Mouse (Mus musculus) kidney, adult 2 months (tissue): ENCODE results near the gene Pabpc1l. TPM values are rescaled to one million over a fixed set of nuclear protein-coding genes. Genes with fewer than 3 reads are reported as not detected.

ENCODE experiments used
- DNase-seq: peaks from one replicate; pipeline ENCODE4 v3.0.0; 2021
- H3K27ac ChIP-seq: fragments of 200-500 bp; 2 replicates; pipeline ENCODE4 v1.5.1; 2012; ENCODE audit warnings: low read depth, low read length, control low read depth, inconsistent platforms; ENCODE audit not compliant: insufficient read depth
- H3K27me3 ChIP-seq: fragments of 200-500 bp; replicated peaks from 2 replicates; pipeline ENCODE4 v1.6.1; 2012; ENCODE audit warnings: mild to moderate bottlenecking, moderate library complexity, low read length, inconsistent platforms; ENCODE audit not compliant: control insufficient read depth, insufficient read depth
- H3K36me3 ChIP-seq: fragments of 200-500 bp; 2 replicates; pipeline ENCODE4 v1.6.1; 2012; ENCODE audit warnings: mild to moderate bottlenecking, moderate library complexity, low read length, inconsistent platforms; ENCODE audit not compliant: control insufficient read depth, insufficient read depth
- H3K4me1 ChIP-seq: fragments of 200-500 bp; 2 replicates; pipeline ENCODE4 v1.6.1; 2011; ENCODE audit warnings: low read length; ENCODE audit not compliant: control insufficient read depth, insufficient read depth
- H3K4me3 ChIP-seq: fragments of 200-500 bp; 2 replicates; pipeline ENCODE4 v1.5.1; 2011; ENCODE audit warnings: mild to moderate bottlenecking, low read depth, low read length, control low read depth; ENCODE audit not compliant: insufficient read depth
- CTCF ChIP-seq: fragments of 200-500 bp; conservative IDR thresholded peaks from 2 replicates; pipeline ENCODE4 v1.5.1; 2011; ENCODE audit warnings: low read depth, mild to moderate bottlenecking, control low read depth, low read length, moderate library complexity, mixed read lengths; ENCODE audit not compliant: insufficient read depth, insufficient read length
- POLR2A ChIP-seq: fragments of 200-500 bp; IDR thresholded peaks from one replicate; pipeline ENCODE4 v1.6.1; 2011; ENCODE audit warnings: low read depth, low read length, control low read depth
- WGBS: fragments of 180-500 bp; shearing (Covaris S2); methylation state at CpG from one replicate; pipeline ENCODE4 v1.1.7; 2018; 5-methylcytosine and 5-hydroxymethylcytosine counted together
- polyA plus RNA-seq: library from polyadenylated mRNA; depleted of rRNA; stranded (reverse); fragments of >200 nt; gene quantifications from 2 replicates; pipeline ENCODE4 v1.2.3, GENCODE M21; 2012

Pabpc1l gene
- polyA plus RNA-seq, 1 experiment: 3.7 TPM

DNA sequence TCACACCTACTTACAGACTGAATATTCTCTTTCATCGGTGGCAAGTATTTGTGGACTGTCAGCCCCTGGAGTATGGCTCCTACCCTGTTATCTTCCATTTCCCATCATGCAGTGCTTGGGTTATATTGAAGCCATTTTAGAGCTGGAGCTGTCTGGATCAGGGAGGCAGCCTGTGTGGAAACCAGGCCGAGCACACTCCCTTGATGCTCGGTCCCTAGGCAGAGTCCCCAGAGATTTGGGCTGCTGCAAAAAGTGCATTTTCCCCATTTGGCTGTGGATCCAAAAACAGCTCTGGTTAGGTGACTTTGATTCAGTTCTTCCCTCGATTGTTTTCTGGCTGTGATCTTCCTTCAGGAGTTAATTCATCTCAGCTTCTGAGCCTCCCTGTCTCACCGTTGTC is 28.4 kb upstream of the Pabpc1l start:
- Histone ChIP-seq H3K4me1 (peaks cover 11% of the 10 kb centered on the region), H3K27me3 (no peaks in the 10 kb centered on the region), H3K4me3 (no peak overlapping the region), H3K27ac (no peak overlapping the region), H3K36me3 (no peaks in the 10 kb centered on the region)
- 47% methylated on average over 5 of the region's 5 CpGs for WGBS
- no peak for DNase-seq
- TF ChIP-seq POLR2A (no peak), CTCF (no peak)

DNA sequence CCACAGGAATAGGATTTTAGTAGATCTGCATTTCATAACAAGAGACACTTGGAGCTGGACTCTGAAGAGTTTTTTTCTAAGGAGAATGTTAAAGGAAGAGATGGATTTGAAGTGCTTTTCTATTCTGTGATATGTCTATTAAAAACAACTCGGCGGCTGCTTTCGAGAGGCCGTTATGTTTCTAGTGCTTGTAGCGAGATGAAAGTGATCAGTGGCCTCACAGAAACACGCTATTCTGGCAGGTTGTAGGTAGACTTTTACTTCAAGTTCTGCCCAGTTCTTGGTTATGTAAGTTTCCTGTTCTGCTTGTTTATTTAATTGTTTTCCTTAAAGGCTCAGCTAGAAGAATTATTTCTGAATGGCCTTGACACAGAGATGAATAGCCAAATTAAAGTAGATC is 26.3 kb upstream of the Pabpc1l start:
- no peak for TF ChIP-seq CTCF
- TF ChIP-seq POLR2A: no peak
- 72% methylated on average over 6 of the region's 6 CpGs for WGBS
- no peaks in the 10 kb centered on the region for H3K36me3 ChIP-seq
- H3K4me1 ChIP-seq: peaks cover 13% of the 10 kb centered on the region
- no peak overlapping the region for H3K4me3 ChIP-seq
- H3K27ac ChIP-seq: no peak overlapping the region
- no peak for DNase-seq
- no peaks in the 10 kb centered on the region for H3K27me3 ChIP-seq

DNA sequence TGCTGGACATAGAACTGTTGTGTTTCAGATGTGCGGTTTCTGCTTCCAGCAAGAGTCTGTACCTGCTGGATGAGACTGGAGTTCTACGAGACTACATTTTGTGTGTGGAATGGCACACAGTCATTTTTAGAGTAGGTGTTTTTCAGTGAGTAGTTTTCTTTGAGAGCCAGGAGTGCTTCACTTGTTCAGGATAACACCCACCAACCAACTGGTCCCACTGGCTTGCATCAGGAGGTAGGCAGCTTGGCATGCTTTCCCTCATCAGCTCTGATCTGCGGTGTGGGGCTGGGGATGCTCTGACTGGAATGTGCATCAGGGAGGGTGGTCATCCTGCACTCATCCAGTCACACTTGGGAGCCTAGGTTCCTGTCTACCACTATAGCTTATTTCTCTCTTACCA is 22.6 kb upstream of the Pabpc1l start:
- H3K27ac ChIP-seq: no peak overlapping the region
- no peaks in the 10 kb centered on the region for H3K27me3 ChIP-seq
- no peaks in the 10 kb centered on the region for H3K36me3 ChIP-seq
- peaks cover 18% of the 10 kb centered on the region for H3K4me1 ChIP-seq
- WGBS: 86% methylated on average over 3 of the region's 3 CpGs
- H3K4me3 ChIP-seq: no peak overlapping the region
- no peak for DNase-seq
- TF ChIP-seq CTCF (no peak), POLR2A (no peak)

DNA sequence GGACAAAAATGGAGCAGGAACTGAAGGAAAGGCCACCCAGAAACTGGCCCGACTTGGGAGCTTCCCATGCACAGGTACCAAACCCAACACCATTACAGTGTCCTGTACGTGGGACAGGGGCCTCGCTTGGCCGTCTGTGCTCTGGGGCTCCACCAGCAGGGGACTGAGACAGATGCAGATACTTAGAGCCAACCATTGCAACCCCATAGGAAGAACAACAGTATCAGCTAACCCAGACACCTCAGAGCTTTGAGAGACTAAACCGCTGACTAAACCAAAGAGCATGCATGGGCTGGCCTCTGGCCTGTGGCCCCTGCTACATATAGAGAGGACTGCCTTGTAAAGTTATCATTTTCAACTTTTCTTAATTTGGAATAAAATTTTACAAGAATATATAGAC is 20.7 kb upstream of the Pabpc1l start:
- no peak for TF ChIP-seq POLR2A
- TF ChIP-seq CTCF: no peak
- 83% methylated on average over 5 of the region's 5 CpGs for WGBS

DNA sequence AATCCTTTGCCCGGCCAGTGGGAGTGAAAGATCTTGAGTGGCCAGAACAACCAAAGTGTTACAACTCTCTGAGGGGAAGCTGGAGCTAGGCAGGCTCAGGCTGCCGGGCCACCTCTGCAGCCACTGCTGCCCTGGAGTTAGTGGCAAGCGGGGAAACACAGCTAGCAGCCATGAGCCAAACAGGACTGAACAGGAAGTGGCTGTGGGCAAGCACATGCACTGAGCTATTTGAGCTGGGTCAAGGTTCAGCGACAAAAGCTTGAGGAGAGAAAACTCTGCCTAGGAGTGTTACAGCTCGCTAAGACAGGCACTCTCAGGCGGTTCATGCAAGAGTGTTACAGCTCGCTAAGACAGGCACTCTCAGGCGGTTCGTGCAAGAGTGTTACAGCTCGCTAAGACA is 18.3 kb upstream of the Pabpc1l start:
- Histone ChIP-seq H3K4me3 (no peak overlapping the region), H3K4me1 (peaks cover 30% of the 10 kb centered on the region), H3K36me3 (no peaks in the 10 kb centered on the region), H3K27ac (no peak overlapping the region), H3K27me3 (no peaks in the 10 kb centered on the region)
- WGBS: 49% methylated on average over 10 of the region's 10 CpGs
- TF ChIP-seq CTCF (no peak), POLR2A (no peak)
- DNase-seq: peak; percentile 83

More for the DNA sequence above, 20.7 kb upstream of the Pabpc1l start:
- Histone ChIP-seq H3K27me3 (no peaks in the 10 kb centered on the region), H3K4me3 (no peak overlapping the region), H3K4me1 (peaks cover 28% of the 10 kb centered on the region), H3K27ac (no peak overlapping the region), H3K36me3 (no peaks in the 10 kb centered on the region)
- DNase-seq: no peak

DNA sequence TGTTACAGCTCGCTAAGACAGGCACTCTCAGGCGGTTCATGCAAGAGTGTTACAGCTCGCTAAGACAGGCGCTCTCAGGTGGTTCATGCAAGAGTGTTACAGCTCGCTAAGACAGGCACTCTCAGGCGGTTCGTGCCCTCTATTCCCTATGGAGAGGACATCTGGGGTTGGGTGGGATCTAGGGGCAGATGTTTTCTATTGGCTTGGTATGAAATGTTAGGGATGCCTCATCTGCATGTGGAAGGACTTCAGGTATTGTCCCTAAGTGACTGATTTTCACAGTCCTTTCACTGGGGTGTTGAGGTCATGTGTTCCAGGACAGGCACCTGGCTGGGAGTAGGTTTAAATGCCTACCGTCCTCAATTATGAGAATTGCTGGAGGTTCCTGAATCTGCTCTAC is 17.7 kb upstream of the Pabpc1l start:
- TF ChIP-seq POLR2A (no peak), CTCF (no peak)
- 0 out of 2 replicates have a peak overlapping the region, but pooled peaks have one; percentile 4 for H3K27ac ChIP-seq
- 92% methylated on average over 8 of the region's 8 CpGs for WGBS
- DNase-seq: no peak
- no peak overlapping the region for H3K4me3 ChIP-seq
- no peaks in the 10 kb centered on the region; the same call in 1 of the 2 replicates for H3K36me3 ChIP-seq
- H3K27me3 ChIP-seq: no peaks in the 10 kb centered on the region
- H3K4me1 ChIP-seq: peaks cover 30% of the 10 kb centered on the region

DNA sequence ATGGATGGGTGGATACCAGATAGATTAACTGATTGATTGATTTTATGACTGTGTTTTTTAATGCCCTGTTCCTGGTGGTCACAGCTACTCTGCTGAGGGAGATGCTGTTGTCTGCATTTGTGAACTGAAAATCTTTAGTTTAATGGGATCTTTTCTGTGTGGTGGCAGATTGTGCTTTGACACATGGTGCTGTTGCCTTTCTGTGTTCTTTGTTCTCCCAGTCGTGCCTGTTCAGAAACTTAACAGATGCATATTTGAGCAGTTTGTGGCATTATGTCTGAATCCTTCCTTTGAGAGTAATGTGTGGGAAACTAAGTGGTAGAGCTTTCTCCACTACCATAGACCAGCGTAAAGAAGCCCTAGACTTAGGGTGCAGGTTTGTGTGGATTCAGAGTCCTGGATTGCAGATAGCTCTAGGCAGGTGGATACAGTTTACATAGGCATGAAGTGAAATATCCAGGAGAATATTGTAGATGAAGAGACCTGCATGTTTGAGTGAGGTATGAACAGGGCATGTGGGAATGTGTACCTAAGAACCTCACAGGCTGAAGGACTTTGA is 17.2 kb upstream of the Pabpc1l start:
- Histone ChIP-seq H3K4me1 (peaks cover 28% of the 10 kb centered on the region), H3K27ac (no peak overlapping the region), H3K27me3 (no peaks in the 10 kb centered on the region), H3K36me3 (no peaks in the 10 kb centered on the region; the same call in 1 of the 2 replicates), H3K4me3 (no peak overlapping the region)
- no peak for TF ChIP-seq POLR2A
- TF ChIP-seq CTCF: no peak
- WGBS: 73% methylated on average over 2 of the region's 2 CpGs
- DNase-seq: no peak

DNA sequence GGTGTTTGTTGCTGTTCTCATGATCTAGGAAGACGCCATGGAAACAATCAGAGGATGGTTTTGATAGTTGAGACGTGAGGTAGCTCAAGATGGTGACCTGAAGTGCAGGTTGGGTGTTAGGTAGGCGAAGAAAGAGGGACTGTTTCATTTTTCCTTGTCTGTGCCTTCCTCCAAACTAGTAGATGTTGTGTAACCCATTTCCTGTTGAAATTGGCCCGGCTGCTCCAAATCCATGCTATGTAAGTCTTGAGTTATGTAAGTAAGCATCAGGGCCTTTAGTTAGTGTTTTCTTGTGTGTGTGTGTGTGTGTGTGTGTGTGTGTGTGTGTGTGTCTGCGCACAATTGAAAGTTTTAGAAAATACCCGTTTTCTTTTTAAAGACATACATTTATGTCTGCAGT is 16.0 kb upstream of the Pabpc1l start:
- H3K36me3 ChIP-seq: peaks cover 1% of the 10 kb centered on the region; the same call in 1 of the 2 replicates
- TF ChIP-seq CTCF (no peak), POLR2A (no peak)
- 64% methylated on average over 6 of the region's 6 CpGs for WGBS
- peaks cover 28% of the 10 kb centered on the region for H3K4me1 ChIP-seq
- peak; percentile 42 for DNase-seq
- H3K27ac ChIP-seq: peak overlapping the region; percentile 91
- H3K27me3 ChIP-seq: no peaks in the 10 kb centered on the region
- H3K4me3 ChIP-seq: no peak overlapping the region
